Mouse (Mus musculus) bone marrow, adult 2 months (tissue): ENCODE data around the gene Arhgef7.

Experiments
- CTCF ChIP-seq: fragments of 200-500 bp; IDR thresholded peaks from 2 replicates; pipeline ENCODE4 v1.5.1; 2011; ENCODE audit warnings: low read length, control low read depth; ENCODE audit not compliant: control insufficient read depth, insufficient read depth
- POLR2A ChIP-seq: fragments of 200-500 bp; IDR thresholded peaks from 2 replicates; pipeline ENCODE4 v1.6.1; 2011; ENCODE audit warnings: low read depth, mild to moderate bottlenecking, control low read depth, low read length, borderline replicate concordance; ENCODE audit not compliant: control insufficient read depth

GRCm38 (mm10) chr8:11705818-11706217 lies 21.7 kb upstream of the Arhgef7 start:
- no peak for TF ChIP-seq POLR2A
- no peak for TF ChIP-seq CTCF
